Mouse (Mus musculus) forebrain, embryonic 13.5 days (tissue): Measurements from ENCODE around the gene Gm11937. TPM values are rescaled to one million over a fixed set of nuclear protein-coding genes. Genes with fewer than 3 reads are reported as not detected.
"Not testable (repeated sequence)": the region's sequence is repeated elsewhere in the genome, so short reads cannot be mapped to it uniquely, and the experiment has no call there.

Source experiments
- ATAC-seq: fragments of 200-750 bp; cut with Nextera tagmentation; 2 replicates; pipeline ENCODE4 v1.8.0; 2017
- H3K27ac ChIP-seq: fragments of 300-500 bp; sonication (generic); 2 replicates; pipeline ENCODE4 v1.5.1; 2015; ENCODE audit warnings: inconsistent platforms, mild to moderate bottlenecking, moderate library complexity
- H3K27me3 ChIP-seq: fragments of 300-500 bp; sonication (generic); 2 replicates; pipeline ENCODE4 v1.6.1; 2015; ENCODE audit warnings: mild to moderate bottlenecking, inconsistent platforms
- H3K36me3 ChIP-seq: fragments of 300-500 bp; sonication (generic); 2 replicates; pipeline ENCODE4 v1.6.1; 2015; ENCODE audit warnings: mild to moderate bottlenecking, inconsistent platforms; ENCODE audit not compliant: poor library complexity, severe bottlenecking
- H3K4me1 ChIP-seq: fragments of 300-500 bp; sonication (generic); 2 replicates; pipeline ENCODE4 v1.6.1; 2015; ENCODE audit warnings: inconsistent platforms
- H3K4me2 ChIP-seq: fragments of 300-500 bp; sonication (generic); 2 replicates; pipeline ENCODE4 v1.6.1; 2015; ENCODE audit warnings: inconsistent platforms, mild to moderate bottlenecking, moderate library complexity
- H3K4me3 ChIP-seq: fragments of 300-500 bp; sonication (generic); 2 replicates; pipeline ENCODE4 v1.5.1; 2015; ENCODE audit warnings: mild to moderate bottlenecking, inconsistent platforms
- H3K9ac ChIP-seq: fragments of 300-500 bp; sonication (generic); 2 replicates; pipeline ENCODE4 v1.6.1; 2015; ENCODE audit warnings: mild to moderate bottlenecking, inconsistent platforms
- H3K9me3 ChIP-seq: fragments of 300-500 bp; sonication (generic); replicated peaks from 2 replicates; pipeline ENCODE4 v1.6.1; 2016; ENCODE audit warnings: inconsistent platforms
- WGBS: fragments of 180-500 bp; shearing (Covaris S2); methylation state at CpG from one replicate; pipeline ENCODE4 v1.1.7; 2015; 5-methylcytosine and 5-hydroxymethylcytosine counted together
- polyA plus RNA-seq: library from polyadenylated mRNA; unstranded; fragments of >200 nt; fragmentation: Nextera tagmentation; extraction: Ambion mirVana; gene quantifications from 2 replicates; pipeline ENCODE4 v1.2.1, GENCODE M21; 2015

The Gm11937 gene
- polyA plus RNA-seq, 1 experiment from 2014 or later: not detected

DNA sequence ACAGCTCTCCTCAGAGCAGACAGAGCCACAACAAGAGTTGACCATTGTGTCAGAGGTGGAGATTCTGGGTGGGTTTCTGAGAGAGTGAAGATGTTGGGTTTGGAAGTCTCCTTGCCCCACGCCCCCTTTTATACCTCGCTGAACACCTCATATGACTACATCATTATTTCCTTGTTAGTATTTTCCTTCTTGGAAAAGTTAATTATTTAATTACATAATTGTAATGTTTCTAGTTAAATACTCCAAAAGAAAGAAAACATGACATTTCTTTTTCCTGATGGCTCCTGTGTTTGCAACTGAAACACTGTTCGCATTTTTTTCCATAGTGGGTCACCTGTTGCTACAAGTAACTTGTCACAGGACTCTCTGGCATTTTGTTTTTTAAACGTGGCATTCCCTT, 18.1 kb upstream of the Gm11937 start, which contains the start of gene Krtap4-1:
Krtap4-1 (minus strand) TSS at position 101 of the 400 bp plus-strand sequence.
- no peak within 1 kb of the TSS for H3K27ac ChIP-seq
- H3K9ac ChIP-seq: no peak within 1 kb of the TSS
- no peak for ATAC-seq
- no peaks in the 10 kb centered on the region for H3K36me3 ChIP-seq
- H3K4me1 ChIP-seq: no peaks in the 10 kb centered on the region
- no peaks in the 10 kb centered on the region for H3K9me3 ChIP-seq
- H3K4me3 ChIP-seq: no peak within 1 kb of the TSS
- WGBS: 87% methylated on average over 4 of the region's 4 CpGs
- H3K4me2 ChIP-seq: no peak within 1 kb of the TSS
- H3K27me3 ChIP-seq: no peaks in the 10 kb centered on the region

GRCm38 (mm10) chr11:99620335-99620734, 10.3 kb upstream of the Gm11937 start, which contains the start of gene Gm11562:
Gm11562 (minus strand) TSS chr11:99620435.
- H3K9ac ChIP-seq: no peak within 1 kb of the TSS
- no peak within 1 kb of the TSS for H3K27ac ChIP-seq
- no peaks in the 10 kb centered on the region for H3K9me3 ChIP-seq
- H3K4me3 ChIP-seq: no peak within 1 kb of the TSS
- H3K4me1 ChIP-seq: no peaks in the 10 kb centered on the region
- no peak for ATAC-seq
- H3K4me2 ChIP-seq: no peak within 1 kb of the TSS
- 85% methylated on average over 2 of the region's 2 CpGs for WGBS
- H3K36me3 ChIP-seq: no peaks in the 10 kb centered on the region
- no peaks in the 10 kb centered on the region for H3K27me3 ChIP-seq

DNA sequence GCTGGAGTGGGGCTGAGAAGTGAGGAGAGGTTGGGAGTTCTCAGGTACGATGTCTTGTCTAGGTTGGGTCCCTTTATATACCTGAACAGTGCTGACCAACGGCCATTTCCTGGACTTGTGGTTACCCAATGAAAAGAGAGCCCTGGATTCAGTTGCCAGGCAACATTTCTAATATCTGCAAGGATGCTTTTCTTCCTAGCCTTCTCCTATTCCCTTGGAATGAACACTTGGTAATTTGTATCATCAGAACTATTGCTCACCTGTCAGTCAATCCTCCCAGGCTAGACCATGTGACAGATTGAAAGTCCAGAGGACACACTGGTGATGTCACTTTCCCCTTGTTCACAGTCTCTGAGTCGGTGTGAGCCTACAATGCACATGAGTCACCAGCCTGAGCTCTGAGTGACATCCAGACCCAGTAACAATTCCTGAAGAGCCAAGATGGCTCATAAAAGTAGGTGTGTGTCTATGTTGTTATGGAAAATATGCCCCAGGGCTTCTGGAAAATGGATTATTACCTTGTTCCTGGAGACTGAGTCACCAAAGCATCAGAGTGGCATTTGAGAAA, 4.9 kb upstream of the Gm11937 start, which contains the start of gene Krtap2-4:
Krtap2-4 (minus strand) TSS at position 51 of the 568 bp plus-strand sequence.
- Histone ChIP-seq H3K4me3 (no peak within 1 kb of the TSS), H3K9ac (no peak within 1 kb of the TSS), H3K36me3 (no peaks in the 10 kb centered on the region), H3K27me3 (no peaks in the 10 kb centered on the region), H3K27ac (no peak within 1 kb of the TSS), H3K4me1 (no peaks in the 10 kb centered on the region), H3K4me2 (no peak within 1 kb of the TSS), H3K9me3 (no peaks in the 10 kb centered on the region)
- ATAC-seq: no peak
- WGBS: 60% methylated on average over 3 of the region's 3 CpGs

- WGBS: 60% methylated on average over 1 of the region's 1 CpGs
- Histone ChIP-seq H3K9me3 (no peaks in the 10 kb centered on the region), H3K27ac (no peak overlapping the region), H3K36me3 (no peaks in the 10 kb centered on the region), H3K4me2 (no peak overlapping the region), H3K27me3 (no peaks in the 10 kb centered on the region), H3K4me3 (no peak overlapping the region), H3K4me1 (no peaks in the 10 kb centered on the region), H3K9ac (no peak overlapping the region)
- no peak for ATAC-seq
Measured at GRCm38 (mm10) chr11:99609126-99609525, 863 bp downstream of the Gm11937 start.

GRCm38 (mm10) chr11:99603208-99603607, 6.8 kb downstream of the Gm11937 start, which contains the start of gene Gm11938:
Gm11938 (minus strand) TSS chr11:99603308.
- not testable (repeated sequence) for ATAC-seq

DNA sequence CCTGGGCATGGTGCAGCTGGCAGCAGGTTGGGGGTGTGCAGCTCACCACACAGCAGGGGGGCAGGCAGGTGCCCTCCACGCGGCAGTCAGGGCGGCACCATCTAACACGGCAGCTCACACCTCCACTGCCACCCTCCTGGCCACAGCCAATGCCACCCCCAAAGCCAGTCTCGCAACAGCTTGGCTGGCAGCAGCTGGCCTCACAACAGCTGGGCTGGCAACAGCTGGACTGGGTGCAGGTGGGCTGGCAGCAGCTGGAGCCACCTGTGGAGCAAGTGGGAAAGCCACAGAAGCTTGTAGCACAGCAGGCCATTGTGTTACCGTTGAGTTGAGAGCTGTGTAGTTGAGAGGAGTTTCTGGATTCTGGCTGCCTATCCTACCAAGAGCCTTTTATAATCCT, 12.2 kb downstream of the Gm11937 start, which contains the start of gene Krtap9-3:
Krtap9-3 (minus strand) TSS at position 364 of the 400 bp plus-strand sequence.
- H3K27ac ChIP-seq, H3K9me3 ChIP-seq, H3K4me3 ChIP-seq, ATAC-seq, H3K36me3 ChIP-seq, H3K4me2 ChIP-seq, H3K4me1 ChIP-seq, H3K9ac ChIP-seq, H3K27me3 ChIP-seq: not testable (repeated sequence)
- 76% methylated on average over 6 of the region's 6 CpGs for WGBS

More at GRCm38 (mm10) chr11:99603208-99603607, 6.8 kb downstream of the Gm11937 start, which contains the start of gene Gm11938:
- 71% methylated on average over 1 of the region's 1 CpGs for WGBS
- not testable (repeated sequence) for H3K9ac ChIP-seq, H3K4me1 ChIP-seq, H3K27ac ChIP-seq, H3K36me3 ChIP-seq, H3K4me2 ChIP-seq, H3K9me3 ChIP-seq, H3K4me3 ChIP-seq, H3K27me3 ChIP-seq

DNA sequence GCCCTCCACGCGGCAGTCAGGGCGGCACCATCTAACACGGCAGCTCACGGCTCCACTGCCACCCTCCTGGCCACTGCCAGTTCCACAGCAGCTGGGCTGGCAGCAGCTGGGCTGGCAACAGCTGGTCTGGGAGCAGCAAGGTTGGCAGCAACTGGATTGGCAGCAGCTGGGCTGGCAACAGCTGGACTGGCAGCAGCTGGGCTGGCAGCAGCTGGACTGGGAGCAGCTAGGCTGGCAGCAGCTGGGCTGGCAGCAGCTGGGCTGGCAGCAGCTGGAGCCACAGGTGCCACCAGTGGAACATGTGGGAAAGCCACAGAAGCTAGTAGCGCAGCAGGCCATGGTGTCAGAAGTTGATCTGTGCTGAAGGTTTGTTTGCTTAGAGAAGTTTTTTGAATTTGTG, 19.0 kb downstream of the Gm11937 start, which contains the start of gene Krtap1-3:
Krtap1-3 (minus strand) TSS at position 359 of the 400 bp plus-strand sequence.
- no peak within 1 kb of the TSS for H3K9ac ChIP-seq
- no peaks in the 10 kb centered on the region for H3K36me3 ChIP-seq
- no peaks in the 10 kb centered on the region for H3K9me3 ChIP-seq
- no peaks in the 10 kb centered on the region for H3K27me3 ChIP-seq
- H3K4me1 ChIP-seq: no peaks in the 10 kb centered on the region
- no peak within 1 kb of the TSS for H3K4me3 ChIP-seq
- H3K4me2 ChIP-seq: no peak within 1 kb of the TSS
- no peak within 1 kb of the TSS for H3K27ac ChIP-seq
- no peak for ATAC-seq
- WGBS: 90% methylated on average over 6 of the region's 6 CpGs

GRCm38 (mm10) chr11:99585096-99585495, 24.9 kb downstream of the Gm11937 start:
- H3K27me3 ChIP-seq: no peaks in the 10 kb centered on the region
- 85% methylated on average over 7 of the region's 7 CpGs for WGBS
- no peak overlapping the region for H3K4me3 ChIP-seq
- no peaks in the 10 kb centered on the region for H3K4me1 ChIP-seq
- no peaks in the 10 kb centered on the region for H3K9me3 ChIP-seq
- H3K36me3 ChIP-seq: no peaks in the 10 kb centered on the region
- H3K4me2 ChIP-seq: no peak overlapping the region
- H3K9ac ChIP-seq: no peak overlapping the region
- H3K27ac ChIP-seq: no peak overlapping the region
- no peak for ATAC-seq

DNA sequence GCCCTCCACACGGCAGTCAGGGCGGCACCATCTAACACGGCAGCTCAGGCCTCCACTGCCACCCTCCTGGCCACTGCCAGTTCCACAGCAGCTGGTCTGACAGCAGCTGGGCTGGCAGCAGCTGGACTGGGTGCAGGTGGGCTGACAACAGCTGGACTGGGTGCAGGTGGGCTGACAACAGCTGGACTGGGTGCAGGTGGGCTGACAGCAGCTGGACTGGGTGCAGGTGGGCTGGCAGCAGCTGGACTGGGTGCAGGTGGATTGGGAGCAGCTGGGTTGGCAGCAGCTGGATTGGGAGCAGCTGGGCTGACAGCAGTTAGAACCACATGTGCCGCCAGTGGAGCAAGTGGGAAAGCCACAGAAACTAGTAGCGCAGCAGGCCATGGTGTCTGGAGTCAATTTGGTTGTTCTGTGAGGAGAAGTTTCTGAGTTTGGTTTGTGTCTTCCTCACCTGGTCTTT, 26.7 kb downstream of the Gm11937 start, which contains the start of gene Krtap1-4:
Krtap1-4 (minus strand) TSS at position 410 of the 460 bp plus-strand sequence.
- no peaks in the 10 kb centered on the region for H3K4me1 ChIP-seq
- no peaks in the 10 kb centered on the region for H3K9me3 ChIP-seq
- no peak within 1 kb of the TSS for H3K4me3 ChIP-seq
- H3K27me3 ChIP-seq: no peaks in the 10 kb centered on the region
- H3K9ac ChIP-seq: no peak within 1 kb of the TSS
- H3K36me3 ChIP-seq: no peaks in the 10 kb centered on the region
- H3K27ac ChIP-seq: no peak within 1 kb of the TSS
- no peak for ATAC-seq
- WGBS: 93% methylated on average over 5 of the region's 5 CpGs
- no peak within 1 kb of the TSS for H3K4me2 ChIP-seq

GRCm38 (mm10) chr11:99581564-99581963, 28.4 kb downstream of the Gm11937 start:
- Histone ChIP-seq H3K4me3 (no peak overlapping the region), H3K4me2 (no peak overlapping the region), H3K9ac (no peak overlapping the region), H3K9me3 (no peaks in the 10 kb centered on the region), H3K36me3 (no peaks in the 10 kb centered on the region), H3K27me3 (no peaks in the 10 kb centered on the region), H3K4me1 (no peaks in the 10 kb centered on the region), H3K27ac (no peak overlapping the region)
- 80% methylated on average over 6 of the region's 6 CpGs for WGBS
- no peak for ATAC-seq

GRCm38 (mm10) chr11:99581051-99581450, 28.9 kb downstream of the Gm11937 start:
- no peak for ATAC-seq
- 88% methylated on average over 5 of the region's 5 CpGs for WGBS
- H3K27ac ChIP-seq: no peak overlapping the region
- H3K36me3 ChIP-seq: no peaks in the 10 kb centered on the region
- H3K4me3 ChIP-seq: no peak overlapping the region
- H3K9me3 ChIP-seq: no peaks in the 10 kb centered on the region
- no peak overlapping the region for H3K4me2 ChIP-seq
- H3K4me1 ChIP-seq: no peaks in the 10 kb centered on the region
- no peak overlapping the region for H3K9ac ChIP-seq
- H3K27me3 ChIP-seq: no peaks in the 10 kb centered on the region

- ATAC-seq: no peak
- Histone ChIP-seq H3K27ac (no peak within 1 kb of the TSS), H3K4me2 (no peak within 1 kb of the TSS), H3K4me3 (no peak within 1 kb of the TSS), H3K27me3 (no peaks in the 10 kb centered on the region), H3K9me3 (no peaks in the 10 kb centered on the region), H3K4me1 (no peaks in the 10 kb centered on the region), H3K9ac (no peak within 1 kb of the TSS), H3K36me3 (no peaks in the 10 kb centered on the region)
- WGBS: 89% methylated on average over 6 of the region's 6 CpGs
Measured at GRCm38 (mm10) chr11:99580636-99581035, 29.4 kb downstream of the Gm11937 start, which contains the start of gene Krtap1-5. Krtap1-5 (minus strand) TSS chr11:99581016.
